Mouse (Mus musculus) cerebellum, postnatal 25 days (tissue): ENCODE data around the gene Slc47a1.
"Not testable (repeated sequence)": the region's sequence is repeated elsewhere in the genome, so short reads cannot be mapped to it uniquely, and the experiment has no call there.

Source experiments
- DNase-seq, 2 experiments: peaks; one replicate each; pipeline ENCODE4 v3.0.0; 2021; ENCODE audit warnings: mixed read lengths in 2 of 2

Gene Slc47a1

GRCm38 (mm10) chr11:61377881-61378613 lies at the start of gene Slc47a1:
Gene Slc47a1, minus strand, starts transcription at chr11:61378345.
- DNase-seq = peak in 1 of 2 experiments; percentile 29

GRCm38 (mm10) chr11:61419253-61419652 lies 41.1 kb upstream of the Slc47a1 start:
- DNase-seq = peak in 1 of 2 experiments; percentile 45

- peak; percentile 83 to 89 for DNase-seq
Measured at GRCm38 (mm10) chr11:61417945-61418551, 39.9 kb upstream of the Slc47a1 start.

DNA sequence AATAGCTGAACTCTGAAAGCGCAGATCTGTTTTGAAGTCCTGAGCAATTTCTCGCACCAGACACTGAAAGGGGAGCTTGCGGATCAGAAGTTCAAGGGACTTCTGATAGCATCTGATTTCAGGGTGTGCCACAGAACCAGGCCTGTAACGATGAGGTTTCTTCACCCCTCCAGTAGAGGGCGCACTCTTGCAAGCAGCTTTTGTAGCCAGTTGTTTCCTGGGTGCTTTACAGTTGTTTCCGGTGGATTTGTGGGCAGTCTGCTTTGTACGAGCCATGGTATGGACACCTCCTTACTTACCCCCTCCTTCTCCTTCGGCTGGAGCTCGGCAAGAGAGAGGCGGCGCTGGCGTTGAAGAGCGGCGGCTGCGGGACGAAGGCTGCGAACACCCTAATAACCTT lies 38.4 kb upstream of the Slc47a1 start:
- DNase-seq = not testable (repeated sequence)

- no peak for DNase-seq
Measured at GRCm38 (mm10) chr11:61415444-61415843, 37.3 kb upstream of the Slc47a1 start.

DNA sequence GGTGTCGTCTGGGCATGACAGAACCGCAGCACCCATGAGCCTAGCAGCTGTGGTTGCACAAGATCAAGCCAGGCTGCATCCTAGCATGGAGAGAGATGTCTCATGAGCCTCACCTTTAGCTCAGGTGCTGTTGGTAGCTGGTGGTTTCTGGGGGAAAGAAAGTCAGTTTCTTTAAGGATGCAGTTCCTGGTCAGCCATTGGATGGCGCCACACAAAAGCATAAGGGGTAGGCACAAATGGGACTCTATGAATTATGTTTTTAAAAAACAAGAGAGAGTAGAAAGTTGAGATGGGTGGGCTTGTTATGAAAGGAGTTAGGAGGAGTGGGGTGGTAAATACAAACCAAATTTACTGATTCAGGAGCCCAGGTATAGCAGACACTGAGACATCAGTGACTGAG lies 36.4 kb upstream of the Slc47a1 start:
- peak in 1 of 2 experiments; percentile 37 for DNase-seq

DNA sequence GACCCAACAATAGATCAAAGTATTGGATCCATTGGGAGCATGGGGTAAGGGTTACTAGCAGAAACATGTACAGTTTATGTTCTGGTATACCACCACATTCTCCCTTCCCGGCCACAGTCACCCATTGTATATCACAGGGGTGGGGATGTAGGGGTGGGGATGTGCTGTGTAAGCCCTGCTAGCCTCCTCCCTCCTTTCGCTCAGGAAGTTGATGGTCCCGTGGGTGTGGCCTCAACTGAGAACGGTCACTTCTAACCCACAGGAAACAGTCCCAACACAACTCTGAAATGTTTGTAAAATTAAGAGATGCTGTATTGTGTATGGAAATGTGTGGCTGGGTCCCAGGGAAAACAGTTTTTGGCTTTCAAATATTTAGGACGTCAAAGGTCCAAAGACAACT lies 35.3 kb upstream of the Slc47a1 start:
- no peak for DNase-seq

DNA sequence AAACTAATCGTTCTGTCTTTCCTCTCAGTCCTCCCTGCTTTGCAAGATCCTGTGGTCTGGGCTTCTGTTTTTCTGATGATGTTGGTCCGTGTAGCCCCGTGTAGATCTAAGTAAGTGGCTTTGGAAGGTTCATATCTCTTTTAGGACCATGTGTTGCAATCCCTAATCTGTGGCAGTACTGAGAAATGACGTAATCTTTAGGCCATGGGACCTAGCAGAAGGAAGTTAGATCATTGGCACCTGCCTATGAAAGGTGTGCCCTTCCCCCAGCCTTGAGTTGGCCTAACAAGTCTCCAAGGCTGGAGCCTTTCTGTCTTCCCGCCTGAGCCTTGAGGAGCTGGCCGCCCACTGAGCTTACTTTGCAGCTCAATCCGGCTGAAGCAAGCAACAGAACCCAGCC lies 33.7 kb upstream of the Slc47a1 start:
- DNase-seq = no peak

DNA sequence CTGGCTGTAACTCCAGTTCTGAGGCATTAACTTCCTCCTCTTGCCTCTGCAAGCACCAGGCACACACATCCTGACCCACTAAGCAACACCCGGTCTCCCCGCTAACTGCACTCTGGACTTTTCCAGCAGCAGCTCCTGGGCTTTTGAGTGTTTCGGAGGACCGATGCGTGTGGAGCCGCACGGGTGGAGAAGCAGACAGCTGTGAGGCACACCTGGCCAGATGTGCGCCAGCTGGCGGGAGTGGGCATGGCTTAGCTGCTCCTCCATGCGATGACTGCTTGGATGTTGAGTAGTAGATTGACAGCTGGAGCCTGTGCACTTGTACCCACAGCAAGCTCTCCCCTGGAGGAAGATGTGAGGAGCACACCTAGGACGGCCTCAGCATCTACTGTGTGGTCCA lies 33.1 kb upstream of the Slc47a1 start:
- DNase-seq = peak; percentile 19 to 29

DNA sequence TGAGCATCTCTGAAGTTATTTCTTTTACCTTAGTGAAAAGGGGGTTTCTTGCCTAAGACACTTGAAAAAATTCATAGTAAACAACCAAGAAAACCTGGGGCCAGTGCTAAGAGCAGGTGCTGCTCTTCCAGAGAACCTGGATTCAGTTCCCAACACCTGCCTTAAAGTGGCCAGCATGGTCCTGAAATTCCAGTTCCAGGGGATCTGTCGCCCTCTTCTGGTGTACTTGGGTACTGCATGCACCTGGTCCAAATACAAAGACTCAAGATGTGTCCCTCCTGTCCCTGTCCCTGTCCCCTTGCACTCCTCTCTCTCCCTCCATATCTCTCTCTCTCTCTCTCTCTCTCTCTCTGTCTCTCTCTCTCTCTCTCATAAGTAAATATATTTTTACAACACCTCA lies 32.0 kb upstream of the Slc47a1 start:
- peak; percentile 97 for DNase-seq

GRCm38 (mm10) chr11:61409051-61409450 lies 30.9 kb upstream of the Slc47a1 start:
- peak in 1 of 2 experiments; percentile 61 for DNase-seq

- DNase-seq = peak; percentile 90 to 92
Measured at GRCm38 (mm10) chr11:61408184-61409027, 30.3 kb upstream of the Slc47a1 start.

- peak; percentile 97 to 99 for DNase-seq
Measured at GRCm38 (mm10) chr11:61407638-61408183, 29.6 kb upstream of the Slc47a1 start.

- DNase-seq = peak in 1 of 2 experiments; percentile 15
Measured at GRCm38 (mm10) chr11:61401794-61402193, 23.6 kb upstream of the Slc47a1 start.

DNA sequence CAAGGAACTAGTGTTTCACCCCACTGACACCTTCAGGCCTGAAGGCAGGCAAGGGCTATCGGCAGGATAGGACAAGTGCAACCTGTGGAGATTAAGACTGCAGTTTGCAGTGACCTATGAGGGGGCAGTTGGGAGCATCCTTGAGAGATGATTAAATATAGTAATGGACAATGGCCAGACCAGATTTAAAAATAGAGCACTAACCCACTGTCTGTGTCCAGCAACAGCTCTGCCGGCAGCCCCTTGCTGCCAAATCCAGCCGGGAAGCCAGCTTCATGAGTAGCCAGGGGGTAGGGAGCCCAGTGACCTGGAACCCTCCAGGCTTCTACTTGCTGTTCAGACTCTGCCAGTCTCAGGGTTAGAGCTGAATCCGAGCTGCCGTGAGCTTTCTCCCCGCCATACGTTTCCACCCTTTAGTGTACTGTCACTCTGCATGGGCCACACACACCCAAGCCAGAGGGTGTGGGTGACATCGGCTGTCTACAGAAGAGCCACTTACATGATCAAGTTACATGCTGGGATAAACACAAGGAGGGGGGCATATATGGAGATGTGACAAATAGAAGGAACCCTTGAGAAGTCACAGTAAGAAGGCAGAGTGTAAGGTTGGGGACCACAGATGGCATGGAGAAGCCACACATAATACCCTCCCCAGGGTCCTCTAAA lies 22.7 kb upstream of the Slc47a1 start:
- DNase-seq = peak; percentile 48

- DNase-seq = not testable (repeated sequence)
Measured at GRCm38 (mm10) chr11:61397423-61398043, 19.4 kb upstream of the Slc47a1 start.

GRCm38 (mm10) chr11:61388936-61389335 lies 10.8 kb upstream of the Slc47a1 start:
- no peak for DNase-seq

- DNase-seq = peak; percentile 13 to 62
Measured at GRCm38 (mm10) chr11:61388012-61388411, 9.9 kb upstream of the Slc47a1 start.

DNA sequence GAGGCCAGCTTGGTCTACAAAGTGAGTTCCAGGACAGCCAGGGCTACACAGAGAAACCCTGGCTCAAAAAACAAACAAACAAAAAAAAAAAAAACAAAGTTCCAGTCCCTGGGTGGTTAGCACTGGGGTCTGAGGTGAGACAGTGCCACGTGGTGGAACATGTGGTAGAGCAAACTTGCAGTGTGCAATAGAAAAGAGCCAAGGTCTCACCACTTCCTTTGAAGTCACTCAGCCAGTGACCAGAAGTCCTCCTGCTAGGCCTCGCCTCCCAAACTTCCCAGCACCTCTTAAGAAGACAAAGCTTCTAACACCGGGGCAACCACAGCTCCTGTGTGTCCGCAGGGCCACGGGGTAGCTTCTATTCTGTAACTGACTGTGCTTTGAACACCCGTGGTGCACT lies 9.1 kb upstream of the Slc47a1 start:
- DNase-seq = no peak

GRCm38 (mm10) chr11:61385725-61386124 lies 7.6 kb upstream of the Slc47a1 start:
- DNase-seq = no peak

- no peak for DNase-seq
Measured at GRCm38 (mm10) chr11:61381272-61381671, 3.1 kb upstream of the Slc47a1 start.

- no peak for DNase-seq
Measured at GRCm38 (mm10) chr11:61378651-61379050, 506 bp upstream of the Slc47a1 start.
